Mouse (Mus musculus) ES-Bruce4 (cell line): ENCODE results near the gene Trmt11. TPM values are rescaled to one million over a fixed set of nuclear protein-coding genes. Genes with fewer than 3 reads are reported as not detected.

Source experiments
- polyA plus RNA-seq: library from polyadenylated mRNA; stranded (reverse); fragments of >200 nt; gene quantifications from 2 replicates; pipeline ENCODE4 v1.2.4, GENCODE M21; 2011; ENCODE audit warnings: low read depth; ENCODE audit not compliant: missing spikeins, insufficient read depth, insufficient read length

Gene Trmt11
- polyA plus RNA-seq, 1 experiment, result 31.4 TPM

Other genes with a start within 250 kb of the Trmt11 start
- gene Hint3, start 28.9 kb upstream of the Trmt11 start, polyA plus RNA-seq, result 31.0 and 32.4 TPM in 2 replicates
- gene Ncoa7, start 202.6 kb upstream of the Trmt11 start, polyA plus RNA-seq, result 11.4 and 11.7 TPM in 2 replicates
- gene Hey2, start 242.1 kb upstream of the Trmt11 start, polyA plus RNA-seq, result 0.97 and 1.6 TPM in 2 replicates